Mouse (Mus musculus) c-Kit-positive CD71-negative TER-119-negative erythroid progenitor cells, embryonic 14.5 days (primary cell): ENCODE data around the gene Serpinb9.
"Not testable (repeated sequence)": the region's sequence is repeated elsewhere in the genome, so short reads cannot be mapped to it uniquely, and the experiment has no call there.

Experiments used
- DNase-seq: peaks from one replicate; pipeline ENCODE4 v3.0.0-alpha.2; 2013; ENCODE audit warnings: low read depth

Gene Serpinb9

DNA sequence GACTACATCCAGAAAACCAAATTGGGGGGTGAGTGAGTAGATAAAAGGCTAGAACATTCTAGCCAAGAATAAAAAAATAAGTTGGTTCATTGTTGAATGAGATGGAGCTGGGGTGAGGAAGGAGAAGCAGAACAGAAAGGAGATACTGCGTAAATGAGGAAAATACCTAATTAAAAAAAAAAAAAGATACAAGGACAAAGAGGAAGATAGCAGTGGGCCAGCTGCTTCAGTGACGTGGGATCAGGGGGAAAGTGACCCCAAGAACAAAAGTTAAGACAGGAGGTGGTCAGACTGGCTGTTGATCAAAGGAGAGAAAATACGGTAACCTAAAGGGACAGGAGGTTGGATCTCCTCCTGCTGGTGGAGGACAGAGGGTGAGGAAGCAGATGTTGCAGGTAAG, at the start of gene Serpinb9:
Gene Serpinb9 (plus strand): TSS at position 301 of the 400 bp plus-strand sequence.
- DNase-seq = no peak

DNA sequence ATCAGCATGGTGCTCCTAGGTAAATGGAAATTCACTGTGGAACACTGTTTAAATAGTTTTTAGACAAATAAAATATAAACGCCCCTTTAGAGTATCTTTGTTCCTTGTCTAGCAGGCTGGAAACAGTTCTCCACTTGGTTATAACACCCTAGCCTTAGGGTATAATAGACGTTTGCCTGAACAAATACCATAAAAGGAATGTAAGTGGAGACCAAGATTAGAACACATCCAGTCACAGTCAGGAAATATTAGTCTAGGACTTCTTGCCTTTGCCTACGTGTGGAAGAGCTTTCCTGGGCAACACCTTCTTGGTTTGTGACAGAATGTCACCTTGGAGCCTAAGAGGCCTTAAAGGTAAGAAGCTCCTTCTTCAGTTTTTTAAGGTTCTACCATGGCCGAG, 46.5 kb upstream of the Serpinb9 start:
- DNase-seq = no peak

DNA sequence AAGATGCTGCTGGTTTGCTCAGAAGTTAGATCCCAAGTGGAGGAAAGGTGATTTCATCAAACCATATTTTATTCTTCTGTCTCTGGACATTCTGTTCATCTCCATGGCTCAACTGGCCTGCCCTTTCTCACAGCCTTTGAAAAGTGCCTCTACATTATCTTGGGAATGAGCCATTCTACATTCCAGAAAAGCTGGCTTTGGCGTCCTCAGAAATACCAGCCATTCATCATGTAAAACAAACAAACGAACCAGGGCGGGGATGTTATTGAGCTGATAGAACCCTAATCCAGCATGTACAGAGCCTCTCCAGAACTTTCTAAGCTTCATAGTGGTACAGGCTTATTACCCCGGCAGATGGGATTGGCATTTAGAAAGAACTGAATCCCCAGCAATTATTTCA, 45.1 kb upstream of the Serpinb9 start:
- no peak for DNase-seq

DNA sequence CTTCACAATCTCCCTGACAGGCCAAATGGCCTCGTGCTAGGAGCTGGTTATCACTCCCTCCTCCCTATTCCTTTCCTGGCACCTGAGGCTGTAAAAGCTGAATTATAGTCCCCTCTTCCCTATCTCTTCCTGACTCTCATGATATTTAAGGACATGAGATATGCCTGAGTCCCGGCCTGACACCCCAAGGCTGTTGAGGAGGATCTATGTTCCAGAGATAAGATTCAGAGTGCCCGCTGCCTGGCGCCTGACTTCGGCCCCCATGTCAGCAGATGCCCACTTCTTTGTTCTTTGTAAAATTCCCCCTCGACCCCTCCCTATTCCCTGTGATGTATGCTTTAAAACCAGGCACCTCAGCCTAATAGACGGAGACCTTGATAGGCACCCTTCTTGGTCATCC, 44.5 kb upstream of the Serpinb9 start:
- not testable (repeated sequence) for DNase-seq

DNA sequence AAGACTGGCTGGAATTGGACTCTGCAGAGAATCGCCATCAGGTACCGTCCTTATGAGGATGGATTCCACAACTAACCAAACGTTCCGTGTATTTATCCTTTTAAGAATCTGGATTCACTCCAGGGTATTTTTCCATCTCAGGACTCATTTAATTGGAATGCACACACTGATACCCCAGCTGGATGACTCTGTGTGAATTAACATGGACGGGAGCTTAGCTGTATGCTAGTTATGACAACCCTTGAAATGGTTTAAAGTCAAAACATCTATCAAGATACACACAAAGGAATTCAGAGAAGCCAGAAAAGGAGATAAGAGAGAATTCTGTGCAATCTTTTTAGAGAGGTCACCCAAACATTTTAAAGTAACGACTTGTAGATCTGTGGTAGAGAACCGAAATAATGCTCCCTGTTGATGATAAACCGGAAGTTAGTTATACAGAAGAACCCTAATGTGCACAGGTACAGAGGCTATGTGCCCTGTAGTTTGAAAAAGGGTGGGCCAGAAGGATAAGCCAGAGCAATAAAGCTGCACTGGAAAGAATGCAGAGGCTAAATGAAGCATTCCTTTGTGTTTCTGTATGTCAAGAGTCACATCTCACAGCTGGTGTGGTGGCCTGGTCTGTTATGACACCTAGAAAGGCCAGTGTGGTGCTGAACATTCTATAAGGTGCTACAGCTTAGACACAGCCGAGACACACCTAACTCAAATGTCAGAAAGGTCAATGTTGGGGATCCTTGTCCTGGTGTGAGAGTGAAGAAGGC, 38.9 kb upstream of the Serpinb9 start:
- no peak for DNase-seq

DNA sequence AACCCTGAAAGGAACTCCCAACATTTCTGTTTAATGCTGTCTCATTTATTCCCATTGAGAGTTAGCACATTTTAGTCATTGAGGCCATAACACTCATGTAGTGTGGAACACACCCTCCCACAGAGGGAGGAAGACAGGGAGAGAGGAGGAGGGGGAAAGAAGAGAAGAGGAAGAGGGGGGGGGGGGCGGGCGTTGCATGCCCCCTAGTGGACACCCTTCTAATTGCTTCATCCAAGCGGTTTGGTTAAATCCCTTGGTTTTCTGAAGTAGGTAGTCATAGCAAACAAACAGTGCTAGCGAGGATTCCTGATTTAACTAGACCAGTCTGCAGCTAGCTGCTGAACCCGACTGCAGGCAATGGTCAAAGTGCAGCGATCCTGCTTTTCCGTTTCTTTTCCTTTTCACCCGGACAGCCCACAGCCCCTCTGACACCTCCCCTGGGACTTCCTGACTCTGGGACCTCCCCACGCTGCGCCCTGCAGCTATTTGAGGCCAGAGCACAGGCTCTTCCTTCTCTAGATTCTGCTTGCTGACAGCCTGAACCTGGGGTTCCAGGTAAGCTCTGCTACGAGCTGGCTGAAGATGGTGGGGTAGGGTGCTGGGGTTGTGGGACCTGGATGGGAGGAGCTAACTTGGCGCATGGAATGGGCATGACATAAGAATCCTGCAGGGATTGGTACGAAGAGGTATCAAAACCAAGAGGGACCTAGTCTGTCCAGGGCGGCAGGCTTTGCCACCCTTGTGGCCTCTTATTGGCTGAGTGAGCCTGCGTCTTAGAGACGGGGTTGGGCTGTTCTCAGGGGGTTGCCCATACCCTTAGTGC, 37.9 kb upstream of the Serpinb9 start, which contains the start of gene Serpinb6b:
Gene Serpinb6b (plus strand): TSS at position 221 of the 823 bp plus-strand sequence.
- no peak for DNase-seq

DNA sequence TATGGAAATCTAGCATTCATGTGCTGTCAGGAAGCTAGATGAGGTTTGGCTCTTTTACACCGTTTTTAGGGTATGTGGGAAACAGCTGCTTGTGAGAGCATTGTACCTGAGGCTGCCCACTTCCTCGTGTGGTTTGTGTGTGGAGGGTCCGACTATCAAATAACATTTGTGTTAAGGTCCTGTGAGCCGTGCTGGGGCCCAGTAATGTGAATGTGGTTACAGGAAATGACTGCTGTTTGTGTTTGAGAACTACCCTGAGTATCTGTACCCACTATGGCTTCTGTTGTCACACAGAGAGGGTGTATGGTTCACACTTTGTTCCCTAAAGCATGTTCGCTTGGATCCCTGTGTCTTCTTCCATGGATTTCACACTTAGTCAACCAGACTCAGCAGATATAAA, 36.9 kb upstream of the Serpinb9 start:
- no peak for DNase-seq

DNA sequence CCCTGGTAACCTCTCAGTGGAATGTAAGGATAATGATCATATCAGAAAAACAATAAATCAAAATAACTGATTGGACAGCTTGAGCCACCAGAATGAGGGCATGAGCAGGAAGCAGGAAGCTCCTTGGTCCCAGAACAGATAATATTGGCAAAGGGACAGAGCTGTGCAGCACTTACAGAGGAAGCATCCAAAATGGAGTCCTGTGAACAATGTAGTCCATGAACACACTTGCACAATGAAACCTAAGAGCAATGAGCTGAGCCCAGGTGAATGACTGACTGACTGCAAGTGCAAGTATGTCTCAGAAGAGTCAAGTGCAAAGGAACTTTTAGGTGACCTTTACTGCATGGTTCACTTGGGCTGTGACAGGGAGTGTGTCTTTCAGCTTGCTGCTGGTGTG, 35.8 kb upstream of the Serpinb9 start:
- DNase-seq = no peak

DNA sequence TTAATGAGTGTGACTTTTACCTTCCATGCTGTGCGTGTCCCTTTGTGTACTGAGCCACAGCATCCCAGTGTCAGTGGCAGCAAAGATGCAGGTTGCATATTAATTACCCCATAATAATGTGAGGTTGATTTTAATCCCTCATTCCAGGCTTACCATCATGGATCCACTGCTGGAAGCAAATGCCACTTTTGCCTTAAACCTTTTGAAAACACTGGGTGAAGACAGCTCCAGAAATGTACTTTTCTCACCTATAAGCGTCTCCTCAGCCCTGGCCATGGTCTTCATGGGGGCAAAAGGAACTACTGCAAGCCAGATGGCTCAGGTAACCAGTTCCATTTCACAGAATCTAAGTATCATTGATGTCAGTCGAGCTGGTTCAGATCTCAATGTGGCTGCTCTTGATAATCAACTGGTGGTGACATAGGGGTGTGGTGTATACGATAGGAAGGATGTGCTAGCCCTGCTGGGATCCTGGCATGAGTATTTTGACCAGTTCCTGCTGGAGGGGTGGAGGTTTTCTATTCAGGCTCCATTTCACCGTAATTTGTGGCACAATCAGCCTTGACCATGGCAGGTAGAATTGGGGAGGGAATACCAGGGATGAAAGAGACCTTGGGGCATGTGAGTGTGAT, 34.6 kb upstream of the Serpinb9 start:
- DNase-seq = no peak

DNA sequence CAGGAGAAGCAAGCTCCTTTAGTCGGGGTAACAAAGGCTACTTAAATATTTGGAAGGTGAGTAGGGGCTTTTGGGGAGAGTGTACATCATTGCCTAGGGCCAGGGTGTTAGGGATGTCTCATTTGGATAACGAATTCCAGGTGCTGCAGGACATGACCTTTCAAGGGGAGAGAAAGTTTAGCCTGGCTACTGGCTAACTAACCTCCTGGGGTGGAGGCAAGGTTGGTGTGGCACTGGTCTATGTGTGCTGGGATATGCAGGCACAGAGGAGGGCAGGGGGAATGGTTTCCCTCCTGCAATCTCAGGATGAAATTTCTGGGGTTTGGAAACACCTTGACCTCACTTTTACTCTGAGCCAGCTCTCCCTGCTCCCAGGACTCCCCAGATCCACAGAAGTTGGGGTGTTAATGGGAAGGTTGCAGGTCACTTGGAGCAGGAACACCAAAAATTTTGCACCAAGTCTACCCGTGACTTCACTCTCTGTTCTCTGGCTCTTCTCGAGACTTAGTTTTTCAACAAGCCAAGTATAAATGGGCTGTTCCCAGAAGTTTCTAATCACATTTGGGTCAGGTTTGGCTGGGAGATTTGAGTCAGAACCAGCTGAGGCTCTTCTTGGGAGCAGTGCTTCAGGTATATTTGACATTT, 33.9 kb upstream of the Serpinb9 start:
- no peak for DNase-seq

DNA sequence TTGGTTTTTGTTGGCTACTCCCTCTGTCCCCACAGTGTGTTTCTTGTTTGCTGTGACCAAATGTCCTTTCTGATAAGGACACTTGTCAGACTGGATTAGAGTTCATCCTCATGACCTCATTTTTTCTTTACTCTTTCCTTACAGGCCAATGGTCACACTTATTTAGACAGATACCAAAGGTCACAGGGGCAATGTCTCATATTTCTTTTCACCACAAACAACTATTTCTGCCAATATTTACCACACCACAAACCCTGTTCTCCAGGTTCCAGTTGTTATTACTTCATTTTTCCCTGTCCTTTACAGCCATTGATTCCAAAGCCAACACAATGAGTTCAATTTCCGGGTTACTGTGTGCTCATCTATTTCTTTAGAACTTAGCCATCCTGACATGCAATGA, 33.4 kb upstream of the Serpinb9 start:
- no peak for DNase-seq

DNA sequence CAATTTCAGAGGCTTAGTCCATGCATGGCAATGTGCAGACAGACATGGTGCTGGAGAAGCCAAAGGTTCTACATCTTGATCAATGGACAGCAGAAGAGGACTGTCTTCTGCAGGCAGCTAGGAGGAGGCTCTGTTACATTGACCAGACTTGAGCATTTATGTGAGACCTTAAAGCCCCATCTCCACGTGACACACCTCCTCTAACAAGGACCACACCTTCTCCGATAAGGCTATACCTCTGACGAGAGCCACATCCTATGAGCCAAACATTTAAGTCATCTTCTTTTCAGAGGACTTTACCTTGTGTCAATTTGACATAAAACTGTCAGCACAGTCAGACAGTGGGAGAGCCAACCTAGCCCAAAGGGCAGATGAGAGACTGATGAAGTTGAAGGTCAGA, 32.3 kb upstream of the Serpinb9 start:
- DNase-seq = no peak

DNA sequence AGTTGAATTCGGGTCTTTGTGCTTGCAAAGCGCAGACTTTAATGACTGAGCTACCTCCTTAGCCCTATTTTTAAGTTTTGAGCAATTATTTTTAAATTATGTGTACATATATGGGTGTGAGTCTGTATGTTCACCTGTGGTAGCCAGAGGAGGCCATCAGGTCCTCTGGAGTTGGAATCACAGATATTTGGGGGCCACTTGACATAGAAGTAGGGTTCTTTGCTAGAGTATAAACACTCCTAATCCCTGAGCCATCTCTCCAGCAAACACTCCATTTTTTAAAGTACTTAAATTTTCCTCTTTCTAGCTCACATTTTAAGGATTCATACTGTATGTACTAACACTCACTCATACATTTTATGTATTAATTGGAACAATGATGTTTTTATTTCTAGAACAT, 28.8 kb upstream of the Serpinb9 start:
- DNase-seq = no peak

DNA sequence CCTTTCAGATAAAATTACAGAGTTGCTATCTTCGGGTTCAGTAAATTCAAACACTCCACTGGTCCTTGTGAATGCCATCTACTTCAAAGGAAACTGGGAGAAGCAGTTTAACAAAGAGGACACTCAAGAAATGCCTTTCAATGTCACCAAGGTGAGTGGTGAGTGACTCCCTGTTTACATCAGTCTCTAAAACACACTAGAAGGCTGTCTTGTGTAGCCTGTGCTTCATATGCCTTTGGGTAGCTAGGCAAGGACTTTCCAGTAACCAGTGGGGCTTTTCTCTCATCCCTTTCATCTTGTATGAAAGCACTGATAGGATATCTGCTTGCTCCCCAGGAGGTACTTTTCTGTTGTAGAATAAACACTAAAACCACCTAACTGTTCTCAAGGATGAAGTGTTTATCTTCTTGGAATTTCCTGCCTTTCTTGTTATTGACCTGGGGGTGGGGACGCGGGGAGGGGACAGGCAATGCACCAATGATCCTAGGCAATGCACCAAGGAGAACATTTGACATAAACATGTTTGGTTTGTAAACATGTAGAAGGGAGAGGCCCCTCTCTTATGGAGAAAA, 28.1 kb upstream of the Serpinb9 start:
- no peak for DNase-seq

DNA sequence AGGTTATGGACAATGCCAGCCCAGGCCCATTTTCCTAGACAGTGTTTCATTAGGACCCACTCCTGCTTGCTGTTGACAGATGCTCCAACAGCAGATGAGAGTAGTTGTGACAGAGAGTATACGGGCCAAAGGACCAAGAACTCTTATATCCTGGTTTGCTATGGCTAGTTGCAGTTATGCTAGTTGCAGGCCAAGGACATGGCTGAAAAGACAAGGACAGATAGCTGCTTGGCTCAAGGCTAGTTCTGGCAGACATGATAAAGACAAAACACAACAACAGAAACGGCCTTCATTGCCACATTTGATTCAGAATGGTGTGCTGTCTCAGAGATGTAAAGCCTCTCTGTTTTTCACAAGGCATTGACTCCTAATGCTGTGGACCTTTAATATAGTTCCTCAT, 27.3 kb upstream of the Serpinb9 start:
- no peak for DNase-seq

DNA sequence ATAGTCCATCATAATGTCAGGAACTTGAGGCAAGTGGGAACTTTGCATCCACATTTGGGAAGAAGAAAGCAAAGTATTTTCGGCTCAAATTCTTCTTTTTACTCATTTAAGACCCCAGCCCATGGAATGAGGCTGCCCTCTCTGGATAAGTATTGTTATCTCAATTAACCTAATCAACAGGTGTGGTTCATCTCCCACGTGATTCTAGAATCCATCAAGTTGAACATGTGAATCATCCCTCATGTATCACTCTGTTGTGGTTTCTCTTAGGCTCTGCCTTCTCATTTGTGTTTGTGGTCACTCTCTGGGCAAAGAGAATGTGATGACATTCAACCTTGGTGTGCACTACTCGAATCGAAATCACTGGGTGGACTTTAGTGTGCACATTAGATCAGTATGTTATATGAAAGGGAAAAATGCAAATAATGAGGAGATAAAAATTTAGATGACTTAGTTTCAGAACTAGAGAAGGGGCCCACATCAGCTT, 20.5 kb upstream of the Serpinb9 start:
- DNase-seq = no peak

DNA sequence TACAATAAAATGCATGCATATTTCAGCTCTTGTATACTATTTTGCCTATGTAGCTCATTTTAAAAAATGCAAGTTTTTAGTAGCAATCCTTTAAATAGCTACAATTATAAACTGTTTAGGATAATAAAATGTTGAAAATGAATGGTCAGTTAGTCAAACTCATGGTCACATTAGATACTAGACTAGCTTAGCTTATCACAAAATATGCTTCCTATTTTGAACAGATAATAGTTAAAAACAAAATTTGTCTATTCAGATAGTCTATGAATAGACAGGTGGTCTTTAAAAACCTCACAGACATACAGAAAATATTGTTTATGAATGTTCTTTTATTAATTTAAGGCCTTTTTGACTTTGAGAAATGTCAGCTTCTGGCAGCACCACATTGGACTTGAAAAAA, 16.8 kb upstream of the Serpinb9 start:
- DNase-seq = no peak

DNA sequence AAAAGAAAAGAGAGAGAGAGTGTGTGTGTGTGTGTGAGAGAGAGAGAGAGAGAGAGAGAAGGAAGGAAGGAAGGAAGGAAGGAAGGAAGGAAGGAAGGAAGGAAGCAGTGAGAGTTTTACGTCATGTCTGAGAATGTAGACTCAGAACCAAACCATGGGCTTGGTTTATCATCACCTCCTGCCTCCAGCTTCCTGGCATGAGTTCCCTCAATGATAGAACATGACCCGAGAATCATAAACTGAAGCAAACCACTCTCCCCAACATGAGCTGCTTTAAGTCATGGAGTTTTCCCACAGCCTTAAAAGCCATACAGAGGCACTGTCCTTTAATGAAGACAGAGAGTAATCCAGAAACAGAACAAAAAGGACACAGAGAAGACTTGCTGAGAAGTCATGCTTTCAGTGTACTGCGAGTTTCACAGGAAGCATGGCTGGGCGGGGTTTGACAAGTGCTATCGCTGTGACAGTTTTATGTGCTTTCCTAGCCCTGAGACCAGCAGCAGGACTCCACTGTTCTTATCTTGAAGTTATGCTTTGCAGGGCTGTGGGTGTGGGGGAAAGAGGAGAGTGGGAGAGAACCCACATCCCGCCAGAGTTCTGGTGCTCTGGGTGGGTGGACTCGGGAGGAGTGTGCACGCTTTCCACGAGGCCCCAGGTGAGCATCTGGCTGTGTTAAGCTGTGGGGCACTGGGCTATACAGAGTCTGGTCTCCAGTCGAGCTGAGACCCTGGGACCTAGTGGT, 9.7 kb upstream of the Serpinb9 start:
- no peak for DNase-seq

DNA sequence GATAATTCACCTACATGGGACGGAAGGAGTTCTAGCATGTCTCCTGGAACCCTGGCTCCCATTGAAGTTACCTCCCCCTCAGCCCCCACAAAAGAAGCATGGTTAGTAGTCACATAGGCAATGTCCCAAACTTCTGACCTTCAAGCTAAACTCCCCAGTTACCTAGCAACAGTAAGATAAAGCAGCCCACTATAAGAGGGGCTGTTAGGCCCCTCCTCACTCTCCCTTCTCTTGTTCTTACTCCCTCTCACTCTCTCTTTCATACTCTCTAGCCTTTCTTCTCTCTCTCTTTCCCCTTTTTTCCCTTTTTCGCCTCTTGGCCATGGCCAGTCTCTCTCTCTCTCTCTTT, 9.2 kb upstream of the Serpinb9 start:
- no peak for DNase-seq

DNA sequence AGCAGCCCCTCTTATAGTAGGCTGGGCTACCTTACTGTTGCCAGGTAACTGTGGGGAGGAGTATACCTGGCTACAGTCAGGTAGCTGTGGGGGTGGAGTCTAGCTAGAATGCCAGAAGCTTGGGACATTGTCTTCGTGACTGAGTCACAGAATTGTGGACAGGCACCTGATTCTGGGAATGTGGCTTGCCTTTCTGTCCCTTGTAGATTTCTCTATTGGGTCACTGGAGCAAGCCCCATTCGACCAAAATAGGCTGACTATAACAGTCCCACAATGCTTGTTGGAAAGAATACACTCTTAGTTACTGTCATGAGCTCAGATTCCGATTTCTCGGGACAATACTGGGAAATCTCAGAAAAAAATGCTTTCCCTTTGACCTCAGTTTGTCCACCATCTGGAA, 8.0 kb upstream of the Serpinb9 start:
- DNase-seq = no peak

DNA sequence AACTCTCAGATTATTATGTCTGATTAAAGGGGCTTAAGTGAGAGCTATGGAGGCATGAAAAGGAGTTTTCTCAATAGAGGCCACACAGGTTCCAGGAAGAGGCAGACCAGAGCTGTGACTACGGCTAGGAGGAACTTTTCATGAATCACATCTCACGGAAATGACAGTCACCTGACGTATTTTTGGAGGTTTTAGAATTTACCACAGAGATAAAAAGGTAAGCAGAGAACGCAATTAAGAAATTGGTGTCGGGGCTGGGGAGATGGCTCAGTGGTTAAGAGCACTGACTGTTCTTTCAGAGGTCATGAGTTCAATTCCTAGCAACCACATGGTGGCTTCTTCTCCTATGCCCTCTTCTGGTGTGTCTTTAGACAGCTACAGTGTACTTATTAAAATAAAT, 1.7 kb upstream of the Serpinb9 start:
- no peak for DNase-seq
